28 mouse cellular contexts compared by ENCODE assay signal in the genomic region with DNA sequence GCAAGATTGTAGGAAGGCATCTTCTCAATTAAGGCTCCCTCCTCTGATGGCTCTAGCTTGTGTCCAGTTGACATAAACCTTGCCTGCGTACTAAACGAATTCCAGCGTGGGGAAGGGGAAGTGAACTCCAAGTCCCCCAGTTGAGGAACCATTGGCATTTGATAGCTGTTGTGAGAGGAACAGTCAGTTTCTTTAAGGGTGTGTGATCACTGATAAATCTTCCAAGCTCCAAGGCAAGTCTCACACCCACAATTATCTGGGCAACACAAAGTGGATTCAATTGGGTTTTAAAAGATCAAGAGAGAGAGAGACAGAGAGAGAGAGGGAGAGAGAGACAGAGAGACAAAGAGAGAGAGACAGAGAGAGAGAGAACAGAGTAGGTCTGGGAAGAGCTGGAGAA. TPM values are rescaled to one million over a fixed set of nuclear protein-coding genes. Genes with fewer than 3 reads are reported as not detected.
A peak's percentile ranks its signal among the peaks of the same experiment; 100 is the strongest.
DNase-seq lines count a peak whose midpoint lies in the region; ATAC-seq and TF ChIP-seq lines count a peak whose summit lies in the region.
"Had no signal": no experiment of that assay in that cellular context is flagged by ENCODE, and none has a peak within 500 bp of the region (broad histone marks: within the 10 kb centered on the region; RNA-seq: fewer than 3 reads in every experiment).

No protein-coding gene starts in this region.

- no peak for TF ChIP-seq EP300 in liver, postnatal 0 days (IDR thresholded peaks at IDR 0.05; ENCODE audit: low read depth)

- no peaks in the 10 kb centered on the region; the same call in 1 of the 2 replicates for H3K4me1 ChIP-seq in liver, embryonic 11.5 days (replicated peaks; ENCODE audit: control insufficient read depth, insufficient read depth, low read length)
- H3K4me1 ChIP-seq in liver, postnatal 0 days (ENCODE audit: insufficient read depth): no peaks in the 10 kb centered on the region; the same call in 1 of the 2 replicates
- H3K4me1 ChIP-seq in liver, embryonic 15.5 days (replicated peaks): peaks cover 25% of the 10 kb centered on the region
- H3K4me1 ChIP-seq: forebrain, embryonic 12.5 days; forebrain, embryonic 15.5 days; heart, embryonic 15.5 days had no signal

- peak overlapping the region; percentile 5; the same call in 1 of the 2 replicates for H3K4me2 ChIP-seq in liver, embryonic 11.5 days
- H3K4me2 ChIP-seq in liver, postnatal 0 days (ENCODE audit: low read depth, low read length): no peak overlapping the region
- H3K4me2 ChIP-seq in liver, embryonic 15.5 days: peak overlapping the region; percentile 44
- H3K4me2 ChIP-seq: embryonic facial prominence, embryonic 13.5 days; forebrain, embryonic 12.5 days; forebrain, embryonic 15.5 days; heart, embryonic 12.5 days; heart, embryonic 15.5 days; hindbrain, embryonic 14.5 days had no signal

- no peak overlapping the region for H3K27ac ChIP-seq in liver, embryonic 11.5 days (ENCODE audit: low read depth, low read length)
- H3K27ac ChIP-seq in liver, postnatal 0 days (ENCODE audit: low read depth): no peak overlapping the region
- H3K27ac ChIP-seq in liver, embryonic 15.5 days (replicated peaks): no peak overlapping the region
- H3K27ac ChIP-seq: embryonic facial prominence, embryonic 10.5 days; embryonic facial prominence, embryonic 13.5 days; forebrain, embryonic 12.5 days; forebrain, embryonic 15.5 days; heart, embryonic 15.5 days; hindbrain, embryonic 14.5 days; hindbrain, postnatal 0 days had no signal

- ATAC-seq in liver, embryonic 11.5 days (replicated peaks; ENCODE audit: low FRiP score): peak; percentile 61
- no peak for ATAC-seq in liver, postnatal 0 days
- ATAC-seq in granulocyte monocyte progenitor cell, adult 5-6 weeks (replicated peaks; ENCODE audit: poor library complexity, severe bottlenecking): 0 out of 2 replicates have a peak, but pooled peaks have one; percentile 12
- no peak for ATAC-seq in liver, embryonic 15.5 days (ENCODE audit: insufficient read depth)
- ATAC-seq: forebrain, embryonic 15.5 days; hindbrain, postnatal 0 days had no signal

- no peaks in the 10 kb centered on the region for H3K27me3 ChIP-seq in liver, embryonic 11.5 days (replicated peaks; ENCODE audit: control insufficient read depth, insufficient read depth, low read length)
- H3K27me3 ChIP-seq in liver, postnatal 0 days (ENCODE audit: insufficient read depth, low read length): no peaks in the 10 kb centered on the region
- H3K27me3 ChIP-seq in liver, embryonic 15.5 days: no peaks in the 10 kb centered on the region
- H3K27me3 ChIP-seq: forebrain, embryonic 12.5 days; forebrain, embryonic 15.5 days; heart, embryonic 15.5 days had no signal

- no peaks in the 10 kb centered on the region for H3K9me3 ChIP-seq in liver, embryonic 11.5 days (ENCODE audit: control insufficient read depth, low read length)
- no peaks in the 10 kb centered on the region for H3K9me3 ChIP-seq in liver, postnatal 0 days (ENCODE audit: low read length)
- H3K9me3 ChIP-seq in liver, embryonic 15.5 days (replicated peaks): no peaks in the 10 kb centered on the region
- H3K9me3 ChIP-seq: embryonic facial prominence, embryonic 10.5 days; embryonic facial prominence, embryonic 13.5 days; forebrain, embryonic 12.5 days; forebrain, embryonic 15.5 days; heart, embryonic 12.5 days; heart, embryonic 15.5 days had no signal

- no peak for DNase-seq in liver, embryonic 11.5 days (ENCODE audit: low spot score)
- no peak for DNase-seq in liver, postnatal 0 days
- no peak for DNase-seq in lung, adult 18-20 months
- no peak for DNase-seq in heart, postnatal 36 days
- no peak for DNase-seq in right cerebral cortex, adult 18-20 months
- DNase-seq: adrenal gland, adult 2 months; adrenal gland, postnatal 14 days; cerebellum, adult 11-12 months; cerebellum, adult 8-10 months; cerebellum, postnatal 10 days; cerebellum, postnatal 36 days; embryo, embryonic 11 days; gastrocnemius, postnatal 10 days; gastrocnemius, postnatal 36 days; heart, adult 11 months; heart, postnatal 10 days; heart, postnatal 4 days had no signal

- H3K36me3 ChIP-seq in liver, embryonic 11.5 days (ENCODE audit: control insufficient read depth, insufficient read depth, low read length): no peaks in the 10 kb centered on the region
- no peaks in the 10 kb centered on the region for H3K36me3 ChIP-seq in liver, postnatal 0 days (replicated peaks; ENCODE audit: insufficient read depth, low read length)
- H3K36me3 ChIP-seq in liver, embryonic 15.5 days (replicated peaks): no peaks in the 10 kb centered on the region
- H3K36me3 ChIP-seq: embryonic facial prominence, embryonic 10.5 days; embryonic facial prominence, embryonic 13.5 days; forebrain, embryonic 12.5 days; forebrain, embryonic 15.5 days; heart, embryonic 12.5 days; heart, embryonic 15.5 days had no signal

- no peak overlapping the region for H3K4me3 ChIP-seq in liver, embryonic 11.5 days (ENCODE audit: low read depth, low read length)
- H3K4me3 ChIP-seq in liver, postnatal 0 days (ENCODE audit: low read depth, low read length): no peak overlapping the region
- H3K4me3 ChIP-seq in liver, embryonic 15.5 days (replicated peaks): no peak overlapping the region
- H3K4me3 ChIP-seq: embryonic facial prominence, embryonic 10.5 days; embryonic facial prominence, embryonic 13.5 days; erythroblast, embryonic 14.5 days; forebrain, embryonic 12.5 days; forebrain, embryonic 15.5 days; heart, embryonic 12.5 days; heart, embryonic 15.5 days had no signal

- no peak overlapping the region for H3K9ac ChIP-seq in liver, embryonic 11.5 days (ENCODE audit: low read depth, low read length)
- H3K9ac ChIP-seq in liver, postnatal 0 days (replicated peaks): no peak overlapping the region
- H3K9ac ChIP-seq in liver, embryonic 15.5 days: no peak overlapping the region
- H3K9ac ChIP-seq: embryonic facial prominence, embryonic 13.5 days; forebrain, embryonic 12.5 days; forebrain, embryonic 15.5 days; heart, embryonic 12.5 days; heart, embryonic 15.5 days; hindbrain, embryonic 14.5 days had no signal

- TF ChIP-seq CTCF in liver, postnatal 0 days (IDR thresholded peaks at IDR 0.05; ENCODE audit: low read depth): no peak

- 29% methylated on average over 3 of the region's 3 CpGs for WGBS in liver, embryonic 11.5 days
- WGBS in liver, postnatal 0 days (ENCODE audit: insufficient replicate concordance): 32% methylated on average over 3 of the region's 3 CpGs
- WGBS in liver, embryonic 15.5 days (ENCODE audit: insufficient replicate concordance): 26% methylated on average over 3 of the region's 3 CpGs

- intact Hi-C loops in heart, postnatal 36 days (cut with DNase I): no loop called here

RNA-seq across cellular contexts. Expression of a gene that starts 23.4 kb away (rescaled TPM):
- 15.4 and 16.4 TPM in 2 replicates for polyA plus RNA-seq in liver, embryonic 11.5 days (2014; fragmentation: Nextera tagmentation; extraction: Ambion mirVana)
- 4.0 and 4.5 TPM in 2 replicates for polyA plus RNA-seq in liver, postnatal 0 days (2015; fragmentation: Nextera tagmentation; extraction: Ambion mirVana)
- total RNA-seq in granulocyte monocyte progenitor cell, adult 5-6 weeks (2014; fragmentation: Nextera tagmentation): 8.4 and 11.4 TPM in 2 replicates
- 1.4 and 1.5 TPM in 2 replicates for total RNA-seq in granulocyte monocyte progenitor cell, adult 5-6 weeks (2017)
- 4.5 and 5.7 TPM in 2 replicates for polyA plus RNA-seq in liver, embryonic 15.5 days (2015; fragmentation: Nextera tagmentation; extraction: Ambion mirVana)
- total RNA-seq in heart, postnatal 36 days (2021): 1 to 10 TPM; 9.1 to 9.3 TPM

RNA-seq across cellular contexts. Expression of a gene that starts 49.5 kb away (rescaled TPM):
- 1.7 and 1.9 TPM in 2 replicates for polyA plus RNA-seq in liver, embryonic 11.5 days (2014; fragmentation: Nextera tagmentation; extraction: Ambion mirVana)
- polyA plus RNA-seq in liver, postnatal 0 days (2015; fragmentation: Nextera tagmentation; extraction: Ambion mirVana): 2.4 and 2.5 TPM in 2 replicates
- 10.1 and 12.3 TPM in 2 replicates for total RNA-seq in granulocyte monocyte progenitor cell, adult 5-6 weeks (2014; fragmentation: Nextera tagmentation)
- 4.6 and 4.8 TPM in 2 replicates for total RNA-seq in granulocyte monocyte progenitor cell, adult 5-6 weeks (2017)
- polyA plus RNA-seq in liver, embryonic 15.5 days (2015; fragmentation: Nextera tagmentation; extraction: Ambion mirVana): 3.2 and 4.3 TPM in 2 replicates
- 10 to 100 TPM; 18.6 TPM for total RNA-seq in heart, postnatal 36 days (2021)

Comparison
In these comparisons a context has a peak if more than half of its experiments do, and no peak if none do; other contexts are left out.
1. ATAC-seq: peak in liver, embryonic 11.5 days (single experiment) and granulocyte monocyte progenitor cell, adult 5-6 weeks (single experiment); none in liver, postnatal 0 days (single experiment) and liver, embryonic 15.5 days (single experiment).